Mouse (Mus musculus) naive thymus-derived CD4-positive, alpha-beta T cell, adult 2 months (primary cell): Measurements from ENCODE around the gene Fermt2.

Experiments
- DNase-seq: peaks from one replicate; pipeline ENCODE4 v3.0.0-alpha.2; 2011; ENCODE audit warnings: low read depth

Gene Fermt2

GRCm38 (mm10) chr14:45432003-45432402 is 97.9 kb downstream of the Fermt2 start:
- DNase-seq = peak; percentile 17

- DNase-seq = no peak
Measured at GRCm38 (mm10) chr14:45430066-45430842, 99.7 kb downstream of the Fermt2 start.

GRCm38 (mm10) chr14:45423220-45423619 is 106.7 kb downstream of the Fermt2 start:
- peak; percentile 69 for DNase-seq

GRCm38 (mm10) chr14:45422371-45422770 is 107.5 kb downstream of the Fermt2 start:
- DNase-seq = no peak

- no peak for DNase-seq
Measured at GRCm38 (mm10) chr14:45419323-45419722, 110.6 kb downstream of the Fermt2 start.

GRCm38 (mm10) chr14:45418553-45418952 is 111.4 kb downstream of the Fermt2 start:
- DNase-seq = no peak

GRCm38 (mm10) chr14:45416265-45416664 is 113.7 kb downstream of the Fermt2 start:
- DNase-seq = no peak
